Mouse (Mus musculus) bone marrow, adult 2 months (tissue): Measurements from ENCODE around the gene Cadm2.

ENCODE experiments used
- CTCF ChIP-seq: fragments of 200-500 bp; IDR thresholded peaks from 2 replicates; pipeline ENCODE4 v1.5.1; 2011; ENCODE audit warnings: low read length, control low read depth; ENCODE audit not compliant: control insufficient read depth, insufficient read depth
- POLR2A ChIP-seq: fragments of 200-500 bp; IDR thresholded peaks from 2 replicates; pipeline ENCODE4 v1.6.1; 2011; ENCODE audit warnings: low read depth, mild to moderate bottlenecking, control low read depth, low read length, borderline replicate concordance; ENCODE audit not compliant: control insufficient read depth

DNA sequence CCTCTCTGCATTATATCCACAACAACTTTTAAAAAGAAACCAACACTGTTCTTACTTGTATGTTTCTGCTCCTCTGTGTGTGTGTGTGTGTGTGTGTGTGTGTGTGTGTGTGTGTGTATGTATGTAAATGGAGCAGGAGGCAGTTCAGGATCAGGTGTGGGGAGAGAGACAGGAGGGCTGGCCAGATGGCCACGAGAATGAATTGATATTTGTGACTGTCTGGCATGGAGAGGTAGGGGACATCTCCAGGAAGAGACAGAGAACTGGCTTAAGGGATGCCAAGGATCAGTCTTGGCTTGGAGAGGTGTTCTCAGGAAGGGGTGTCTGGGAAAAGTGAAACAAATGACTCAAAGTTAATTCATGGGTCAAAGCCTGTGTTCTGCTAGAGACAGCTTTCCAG is 552.2 kb downstream of the Cadm2 start:
- TF ChIP-seq POLR2A (no peak), CTCF (no peak)
